Mouse (Mus musculus) urinary bladder, postnatal 14 days (tissue): Measurements from ENCODE around the gene Chst10.

Experiments used
- DNase-seq: peaks from one replicate; pipeline ENCODE4 v3.0.0; 2021; ENCODE audit warnings: low spot score

Chst10 gene

GRCm38 (mm10) chr1:38816306-38816705, 81.7 kb downstream of the Chst10 start:
- DNase-seq = no peak
